Mouse (Mus musculus) embryo, embryonic 10 days (tissue): ENCODE results near the gene Gtf2i.

Experiments
- DNase-seq: peaks from one replicate; pipeline ENCODE4 v3.0.0-alpha.2; 2015; ENCODE audit warnings: low spot score

Gtf2i gene

GRCm38 (mm10) chr5:134241831-134242230 lies 72.7 kb downstream of the Gtf2i start:
- no peak for DNase-seq

DNA sequence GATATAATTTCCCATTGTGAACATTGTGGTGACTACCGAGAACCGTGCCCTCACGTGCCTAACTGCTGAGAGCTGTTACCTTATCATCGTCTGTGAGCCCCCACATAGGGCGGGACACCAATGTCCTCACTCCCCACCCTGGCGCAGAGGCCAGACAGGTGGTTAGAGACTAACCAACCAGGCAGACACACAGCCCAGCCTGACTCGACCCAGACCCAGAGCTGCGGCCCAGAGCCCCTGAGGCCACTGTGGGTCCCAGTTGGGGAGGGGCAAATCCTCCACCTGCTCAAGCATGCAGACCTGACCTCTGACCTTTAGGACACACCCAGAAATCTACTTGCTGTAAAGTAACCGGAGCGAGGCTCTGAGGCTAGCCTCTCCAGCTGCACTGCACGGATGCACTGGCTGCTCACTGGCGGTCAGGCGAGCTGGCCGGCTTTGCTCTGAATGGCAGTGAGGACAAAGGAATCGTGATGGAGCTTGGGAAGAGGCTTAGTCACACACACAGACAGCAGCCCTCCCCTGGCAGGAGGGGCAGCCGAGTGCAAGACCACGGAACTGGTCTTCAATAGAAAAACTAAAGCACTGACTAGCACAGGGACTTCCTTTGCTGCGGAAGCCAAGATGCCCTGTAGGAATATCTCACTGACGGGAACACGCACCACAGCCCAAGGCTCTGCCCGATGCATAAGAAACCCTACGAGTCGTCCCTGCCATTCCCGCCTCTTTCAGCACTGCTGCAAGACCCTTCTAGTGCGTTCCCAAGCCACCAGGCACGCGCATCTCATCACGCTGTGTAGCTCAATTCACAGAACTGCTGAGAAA lies 76.4 kb downstream of the Gtf2i start:
- DNase-seq = peak; percentile 79

DNA sequence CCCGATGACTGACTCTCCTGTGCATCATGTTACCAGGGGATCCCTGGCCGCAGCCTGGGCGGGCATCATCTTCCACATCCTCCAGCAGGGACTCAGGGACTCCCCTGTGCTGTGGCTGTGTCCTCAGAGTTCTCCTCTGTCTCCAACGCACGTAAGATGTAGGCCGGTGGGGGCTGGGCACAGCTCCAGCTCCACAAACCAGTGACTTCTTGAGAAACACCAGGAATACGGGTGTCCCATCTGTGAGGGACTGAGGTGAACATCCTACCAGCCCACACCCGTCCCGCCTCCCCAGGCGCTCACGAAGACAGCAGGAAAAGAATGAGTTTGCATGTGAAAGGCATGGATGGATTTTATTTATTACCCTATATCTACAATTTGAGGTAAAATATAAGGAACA lies 77.1 kb downstream of the Gtf2i start:
- no peak for DNase-seq

- DNase-seq = no peak
Measured at GRCm38 (mm10) chr5:134236796-134237195, 77.8 kb downstream of the Gtf2i start.

- DNase-seq = no peak
Measured at GRCm38 (mm10) chr5:134236241-134236640, 78.3 kb downstream of the Gtf2i start.

- no peak for DNase-seq
Measured at GRCm38 (mm10) chr5:134235111-134235510, 79.4 kb downstream of the Gtf2i start.

DNA sequence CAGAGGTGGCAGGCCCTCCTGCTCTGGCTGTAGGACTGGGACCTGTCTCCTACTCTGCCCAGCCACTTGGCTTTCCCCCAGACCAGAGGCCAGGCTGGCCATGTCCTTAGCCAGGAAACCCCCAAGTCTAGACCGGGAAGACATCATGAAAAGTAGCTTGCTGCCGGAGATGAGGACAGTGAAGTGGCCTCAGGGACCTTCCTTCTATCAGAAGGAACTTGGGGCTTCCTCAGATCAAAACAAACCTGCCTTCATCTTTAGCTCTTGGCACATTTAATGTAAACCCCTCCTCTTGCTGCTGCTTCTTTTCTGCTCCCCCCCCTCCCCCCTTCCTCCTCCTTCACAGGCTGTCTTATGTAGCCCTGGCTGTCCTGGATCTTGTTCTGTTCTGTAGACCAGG lies 80.4 kb downstream of the Gtf2i start:
- no peak for DNase-seq

DNA sequence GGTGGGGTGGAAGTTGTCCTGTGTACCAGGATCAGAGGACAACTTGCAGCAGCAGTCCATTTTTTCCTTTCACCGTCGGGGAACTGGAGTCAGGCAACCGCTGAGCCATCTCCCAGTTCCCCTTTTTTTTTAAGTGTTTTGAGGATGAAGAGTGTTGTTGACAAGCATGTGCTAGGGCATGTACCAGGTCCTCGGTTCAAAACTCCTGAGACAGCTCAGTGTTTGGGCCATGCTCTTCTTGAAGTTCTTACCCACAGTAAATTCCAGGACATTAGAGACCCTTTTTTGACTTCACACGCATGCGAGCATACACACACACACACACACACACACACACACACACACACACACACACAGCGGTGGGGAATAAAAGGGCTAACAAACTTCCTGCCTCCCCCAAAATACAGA lies 81.3 kb downstream of the Gtf2i start:
- no peak for DNase-seq

GRCm38 (mm10) chr5:134232568-134232967 lies 82.0 kb downstream of the Gtf2i start:
- DNase-seq = peak; percentile 41

GRCm38 (mm10) chr5:134232111-134232510 lies 82.4 kb downstream of the Gtf2i start:
- DNase-seq = no peak

GRCm38 (mm10) chr5:134231376-134231775 lies 83.2 kb downstream of the Gtf2i start:
- DNase-seq = no peak

DNA sequence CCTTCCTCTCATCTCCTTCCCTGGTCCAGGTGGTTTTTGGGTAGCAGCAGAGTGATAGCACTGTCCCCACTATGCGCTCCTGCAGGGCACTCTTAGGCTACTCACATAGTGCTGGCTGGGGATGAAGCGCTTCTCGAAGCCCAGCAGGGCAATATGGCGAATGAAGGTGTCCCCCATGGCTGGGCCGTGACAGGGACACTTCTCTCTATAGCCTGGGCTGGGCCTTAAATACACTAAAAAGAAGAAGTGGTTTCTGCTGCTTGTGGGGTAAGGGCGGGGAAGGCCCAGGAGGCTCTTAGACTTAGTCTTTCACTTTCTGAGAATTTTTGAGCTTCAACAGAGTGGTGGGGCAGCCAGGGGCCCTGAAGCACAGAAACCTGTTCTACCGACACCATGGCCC lies 85.2 kb downstream of the Gtf2i start, which contains the start of gene Ncf1:
Ncf1 (minus strand) TSS at position 235 of the 400 bp plus-strand sequence.
- no peak for DNase-seq

GRCm38 (mm10) chr5:134228249-134228638 lies 86.3 kb downstream of the Gtf2i start:
- DNase-seq = no peak

DNA sequence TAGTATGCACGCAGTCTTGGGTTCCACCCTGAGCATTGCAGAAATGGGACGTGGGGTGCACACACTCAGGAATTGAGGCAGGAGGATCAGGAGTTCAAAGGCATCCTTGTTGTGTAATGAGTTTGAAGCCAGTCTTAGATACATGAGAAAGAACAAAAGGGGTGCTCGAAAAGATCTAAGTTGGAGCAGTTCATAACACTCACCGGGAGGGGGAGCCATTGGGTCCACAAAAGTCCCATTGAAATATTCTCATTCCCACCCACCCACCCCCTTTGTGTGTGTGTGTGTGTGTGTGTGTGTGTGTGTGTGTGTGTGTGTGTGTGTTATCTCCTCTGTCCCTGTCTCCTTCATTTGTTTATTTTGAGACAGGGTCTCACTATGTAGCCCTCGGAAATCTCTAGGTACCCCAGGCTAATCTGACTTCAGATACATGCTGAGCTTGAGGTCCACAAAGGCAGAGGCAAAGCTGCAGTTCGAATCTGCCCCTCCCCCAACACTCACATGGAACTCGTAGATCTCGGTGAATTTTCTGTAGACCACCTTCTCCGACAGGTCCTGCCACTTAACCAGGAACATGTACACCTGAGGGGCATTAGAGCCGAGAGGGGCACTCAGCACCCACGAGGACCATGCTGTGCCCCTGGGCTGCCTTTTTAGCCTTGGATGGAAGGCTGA lies 86.8 kb downstream of the Gtf2i start:
- peak; percentile 57 for DNase-seq

DNA sequence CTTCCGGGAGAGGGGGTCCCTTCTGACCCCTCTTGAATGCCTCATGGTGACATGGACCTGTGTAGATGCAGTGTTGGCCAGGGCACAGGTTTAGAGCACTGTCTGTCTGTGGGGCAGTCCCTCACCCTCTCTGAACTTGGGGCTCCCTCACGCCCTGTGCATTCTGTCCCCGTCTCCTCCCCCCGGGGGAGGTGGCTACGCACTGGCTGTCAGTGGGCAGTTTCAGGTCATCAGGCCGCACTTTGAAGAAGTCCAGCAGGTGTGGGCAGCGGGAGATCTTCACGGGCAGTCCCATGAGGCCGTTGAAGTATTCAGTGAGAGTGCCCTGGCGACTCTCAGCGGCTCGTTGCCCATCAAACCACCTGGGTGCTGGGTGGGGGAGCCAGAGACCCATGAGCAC lies 87.6 kb downstream of the Gtf2i start:
- no peak for DNase-seq

GRCm38 (mm10) chr5:134225110-134225901 lies 89.3 kb downstream of the Gtf2i start:
- DNase-seq = no peak

- DNase-seq = peak; percentile 51
Measured at GRCm38 (mm10) chr5:134221708-134222150, 92.8 kb downstream of the Gtf2i start.

DNA sequence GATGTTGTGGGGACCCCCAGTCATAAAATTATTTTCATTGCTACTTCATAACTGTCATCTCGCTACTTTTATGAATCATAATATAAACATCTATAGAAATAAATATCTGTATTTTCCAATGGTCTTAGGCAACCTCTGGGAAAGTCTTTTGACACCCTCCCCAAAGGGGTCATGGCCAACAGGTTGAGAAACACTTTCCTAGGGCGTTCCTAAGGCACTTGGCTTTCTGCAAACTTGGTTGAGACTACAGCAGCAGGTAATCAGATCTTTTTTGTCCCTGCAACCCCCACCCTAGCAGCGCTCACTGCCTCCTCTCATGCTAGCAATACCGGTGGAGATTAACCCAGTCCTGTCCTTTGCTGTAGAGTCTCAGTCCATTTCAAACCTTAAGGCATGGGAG lies 93.3 kb downstream of the Gtf2i start:
- no peak for DNase-seq

DNA sequence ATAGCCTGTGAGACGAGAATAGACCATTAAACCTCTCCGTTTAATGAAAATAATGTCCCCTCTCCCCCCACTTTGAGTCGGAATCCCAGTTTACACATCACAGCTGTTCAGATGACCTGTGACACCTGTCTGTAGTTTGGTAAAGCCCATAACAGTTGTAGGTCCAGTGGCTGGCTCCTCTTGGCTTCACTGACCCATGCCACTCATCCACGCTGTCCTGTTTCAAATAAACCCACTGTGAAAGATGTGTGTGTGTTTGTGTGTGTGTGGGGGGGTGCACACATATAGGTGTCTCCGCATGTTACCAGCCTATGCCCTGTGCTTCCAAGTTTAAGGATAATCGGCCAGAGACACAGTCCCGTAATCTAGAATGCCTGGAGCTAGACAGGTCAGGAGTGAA lies 96.7 kb downstream of the Gtf2i start:
- DNase-seq = no peak

DNA sequence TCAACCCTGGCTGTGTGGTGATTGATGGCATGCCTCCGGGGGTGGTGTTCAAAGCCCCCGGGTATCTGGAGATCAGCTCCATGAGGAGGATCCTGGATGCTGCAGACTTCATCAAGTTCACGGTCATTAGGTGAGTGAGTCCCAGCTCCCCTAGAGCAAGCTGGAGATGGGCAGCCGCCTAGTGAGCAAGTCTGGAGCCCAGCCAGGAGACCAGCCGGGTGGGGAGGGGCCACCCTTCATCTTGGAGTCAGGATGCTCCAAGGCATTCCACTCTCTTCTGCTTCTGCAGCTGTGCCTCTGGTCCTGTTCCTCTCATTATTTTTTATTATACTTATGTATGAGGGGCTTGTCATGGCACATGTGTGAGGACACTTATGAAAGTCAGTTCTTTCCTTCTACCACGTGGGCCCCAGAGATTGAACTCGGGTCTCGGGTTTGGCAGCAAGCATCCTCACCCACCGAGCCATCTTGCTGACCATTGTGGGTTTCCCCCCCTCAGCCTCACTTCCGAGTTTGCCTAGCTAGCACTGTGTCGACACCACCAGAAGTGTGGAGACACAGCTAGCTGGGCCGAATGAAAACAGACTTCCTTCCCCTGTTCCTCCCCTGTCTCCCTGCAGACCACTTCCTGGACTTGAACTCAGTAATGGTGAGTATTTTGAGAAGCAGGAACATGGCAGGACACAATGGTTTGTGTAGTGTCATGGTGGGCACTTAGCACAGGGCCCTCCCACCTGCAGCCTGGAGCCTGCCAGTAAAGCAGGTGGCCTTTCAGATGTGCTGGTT lies 100.3 kb downstream of the Gtf2i start:
- DNase-seq = no peak

DNA sequence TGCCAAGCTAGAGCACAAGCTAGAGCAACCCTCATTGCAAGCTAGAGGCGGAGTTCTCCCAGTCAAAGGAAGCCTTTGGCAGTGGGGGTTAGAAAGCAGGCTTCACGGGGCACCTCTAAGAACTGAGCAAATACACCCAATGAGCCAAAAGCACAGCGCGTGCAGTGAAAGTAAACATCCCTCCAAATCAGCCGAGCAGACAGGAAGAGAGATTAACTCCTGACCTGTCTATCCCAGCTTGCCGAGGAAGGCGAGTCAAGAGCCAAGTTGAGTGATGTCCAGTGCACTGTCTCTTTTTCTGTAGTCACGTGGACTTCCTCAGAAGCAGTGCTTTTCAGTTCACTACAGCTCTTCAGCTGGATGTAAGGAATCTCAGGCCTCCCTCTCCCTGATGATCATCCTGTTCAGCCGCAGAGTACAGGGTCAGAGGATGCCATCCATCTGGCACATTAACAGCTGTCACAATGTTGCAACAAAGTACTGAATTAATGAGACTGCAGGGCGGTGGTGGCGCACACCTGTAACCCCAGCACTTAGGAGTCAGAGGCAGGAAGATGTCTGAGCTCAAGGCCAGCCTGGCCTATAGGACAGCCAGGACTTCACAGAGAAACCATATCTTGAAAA lies 104.5 kb downstream of the Gtf2i start:
- DNase-seq = peak; percentile 41
